Comparison of ENCODE assay signal across 8 mouse cellular contexts in genomic region chr12:54655292-54656038, GRCm38 (mm10). TPM values are rescaled to one million over a fixed set of nuclear protein-coding genes. Genes with fewer than 3 reads are reported as not detected.
DNase-seq lines count a peak whose midpoint lies in the region; ATAC-seq and TF ChIP-seq lines count a peak whose summit lies in the region.

No protein-coding gene starts in this region.

- no peaks in the 10 kb centered on the region for H3K9me3 ChIP-seq in heart, embryonic 16.5 days (replicated peaks; ENCODE audit: control insufficient read depth, low read length)
- no peaks in the 10 kb centered on the region for H3K9me3 ChIP-seq in midbrain, embryonic 11.5 days (ENCODE audit: control insufficient read depth, low read length)

- peak overlapping the region; percentile 94 for H3K4me3 ChIP-seq in lung, adult 2 months (replicated peaks; ENCODE audit: extremely low read depth, low read depth, low read length)
- H3K4me3 ChIP-seq in bone marrow macrophage, adult 2 months (ENCODE audit: insufficient read depth, low read length) = peak overlapping the region; percentile 85
- peak overlapping the region; percentile 82 for H3K4me3 ChIP-seq in heart, embryonic 16.5 days (ENCODE audit: low read length)
- peak overlapping the region; percentile 77 for H3K4me3 ChIP-seq in midbrain, embryonic 11.5 days (ENCODE audit: low read depth, low read length)

- H3K9ac ChIP-seq in heart, embryonic 16.5 days (ENCODE audit: low read length) = peak overlapping the region; percentile 85
- peak overlapping the region; percentile 85 for H3K9ac ChIP-seq in midbrain, embryonic 11.5 days (ENCODE audit: low read length)

- ATAC-seq in heart, embryonic 16.5 days (replicated peaks; ENCODE audit: extremely low read depth, insufficient read depth, low FRiP score) = no peak
- no peak for ATAC-seq in midbrain, embryonic 11.5 days (ENCODE audit: low FRiP score)

- H3K27ac ChIP-seq in bone marrow macrophage, adult 2 months (ENCODE audit: insufficient read depth, low read depth, low read length) = peak overlapping the region; percentile 95
- peak overlapping the region; percentile 91 for H3K27ac ChIP-seq in heart, embryonic 16.5 days (ENCODE audit: low read length)
- peak overlapping the region; percentile 56; the same call in 1 of the 2 replicates for H3K27ac ChIP-seq in midbrain, embryonic 11.5 days (ENCODE audit: low read depth, low read length)

- DNase-seq in lung, adult 2 months = no peak
- DNase-seq in lung, postnatal 14 days = no peak
- DNase-seq in midbrain, embryonic 11.5 days (ENCODE audit: low spot score, missing footprints) = peak; percentile 90
- no peak for DNase-seq in yolk sac, embryonic 10.5 days (ENCODE audit: low spot score)
- no peak for DNase-seq in cerebellum, postnatal 4 days (ENCODE audit: low spot score in 2 of 2)
- DNase-seq in lung, postnatal 4 days = no peak

- WGBS in lung, adult 2 months = 15% methylated on average over 16 of the region's 16 CpGs
- 17% methylated on average over 16 of the region's 16 CpGs for WGBS in heart, embryonic 16.5 days
- 33% methylated on average over 16 of the region's 16 CpGs for WGBS in midbrain, embryonic 11.5 days

- no peaks in the 10 kb centered on the region for H3K36me3 ChIP-seq in heart, embryonic 16.5 days (ENCODE audit: control insufficient read depth, insufficient read depth)
- no peaks in the 10 kb centered on the region for H3K36me3 ChIP-seq in midbrain, embryonic 11.5 days (ENCODE audit: control insufficient read depth, insufficient read depth, low read length)

- TF ChIP-seq CTCF in lung, adult 2 months (IDR thresholded peaks at IDR 0.05; ENCODE audit: insufficient read depth, low read length) = no peak
- TF ChIP-seq CTCF in bone marrow macrophage, adult 2 months (IDR thresholded peaks at IDR 0.05; ENCODE audit: low read depth, low read length) = no peak

- peaks cover 10% of the 10 kb centered on the region for H3K4me1 ChIP-seq in lung, adult 2 months (ENCODE audit: control insufficient read depth, insufficient read depth, low read length)
- peaks cover 39% of the 10 kb centered on the region for H3K4me1 ChIP-seq in bone marrow macrophage, adult 2 months (ENCODE audit: control insufficient read depth, insufficient read depth, low read length)
- peaks cover 28% of the 10 kb centered on the region for H3K4me1 ChIP-seq in heart, embryonic 16.5 days (ENCODE audit: control insufficient read depth, insufficient read depth, low read length)
- H3K4me1 ChIP-seq in midbrain, embryonic 11.5 days (ENCODE audit: control insufficient read depth, insufficient read depth, low read length) = peaks cover 11% of the 10 kb centered on the region

- H3K27me3 ChIP-seq in heart, embryonic 16.5 days (ENCODE audit: control insufficient read depth, insufficient read depth, low read length) = no peaks in the 10 kb centered on the region
- H3K27me3 ChIP-seq in midbrain, embryonic 11.5 days (ENCODE audit: control insufficient read depth, insufficient read depth, low read length) = no peaks in the 10 kb centered on the region

- peak overlapping the region; percentile 95 for H3K4me2 ChIP-seq in heart, embryonic 16.5 days (ENCODE audit: low read depth, low read length)
- peak overlapping the region; percentile 45 for H3K4me2 ChIP-seq in midbrain, embryonic 11.5 days

- TF ChIP-seq POLR2A in lung, adult 2 months (IDR thresholded peaks at IDR 0.05; ENCODE audit: borderline replicate concordance, extremely low read depth, low read depth, low read length) = no peak
- no peak for TF ChIP-seq POLR2A in bone marrow macrophage, adult 2 months (IDR thresholded peaks at IDR 0.05; ENCODE audit: borderline replicate concordance, low read depth, low read length)

RNA-seq across cellular contexts. Expression of gene Sptssa, which starts 0.9 kb away (rescaled TPM):
- polyA plus RNA-seq in lung, adult 2 months (2012; rRNA removed) = 67.1 and 82.2 TPM in 2 replicates
- polyA plus RNA-seq in bone marrow macrophage, adult 2 months (2012; ENCODE audit: insufficient read depth, insufficient read length, missing spikeins) = 239 and 270 TPM in 2 replicates
- polyA plus RNA-seq in heart, embryonic 16.5 days (2015; fragmentation: Nextera tagmentation; extraction: Ambion mirVana) = 140 and 168 TPM in 2 replicates
- polyA plus RNA-seq in midbrain, embryonic 11.5 days (2014; fragmentation: Nextera tagmentation; extraction: Ambion mirVana) = 213 and 221 TPM in 2 replicates

RNA-seq across cellular contexts. Expression of gene Eapp, which starts 40.2 kb away (rescaled TPM):
- polyA plus RNA-seq in lung, adult 2 months (2012; rRNA removed) = 9.5 and 10.2 TPM in 2 replicates
- polyA plus RNA-seq in bone marrow macrophage, adult 2 months (2012; ENCODE audit: insufficient read depth, insufficient read length, missing spikeins) = 45.7 and 58.2 TPM in 2 replicates
- polyA plus RNA-seq in heart, embryonic 16.5 days (2015; fragmentation: Nextera tagmentation; extraction: Ambion mirVana) = 43.3 and 45.7 TPM in 2 replicates
- polyA plus RNA-seq in midbrain, embryonic 11.5 days (2014; fragmentation: Nextera tagmentation; extraction: Ambion mirVana) = 77.8 and 88.0 TPM in 2 replicates
